Mouse (Mus musculus) hindbrain, postnatal 0 days (tissue): ENCODE data around the gene Tmprss7. TPM values are rescaled to one million over a fixed set of nuclear protein-coding genes. Genes with fewer than 3 reads are reported as not detected.

Source experiments
- ATAC-seq: fragments of 200-750 bp; cut with Nextera tagmentation; 2 replicates; pipeline ENCODE4 v1.8.0; 2017; ENCODE audit warnings: mild to moderate bottlenecking, moderate TSS enrichment, moderate library complexity
- DNase-seq: peaks from one replicate; pipeline ENCODE4 v3.0.0-alpha.2; 2015; ENCODE audit warnings: low spot score
- H3K27ac ChIP-seq: fragments of 300-500 bp; sonication (generic); 2 replicates; pipeline ENCODE4 v1.5.1; 2014; ENCODE audit warnings: mild to moderate bottlenecking
- H3K27me3 ChIP-seq: fragments of 300-500 bp; sonication (generic); 2 replicates; pipeline ENCODE4 v1.6.1; 2014; ENCODE audit warnings: low read length, mixed read lengths; ENCODE audit not compliant: insufficient read depth
- H3K36me3 ChIP-seq: fragments of 300-500 bp; sonication (generic); 2 replicates; pipeline ENCODE4 v1.6.1; 2014; ENCODE audit warnings: low read length, mixed read lengths; ENCODE audit not compliant: insufficient read depth
- H3K4me1 ChIP-seq: fragments of 300-500 bp; sonication (generic); 2 replicates; pipeline ENCODE4 v1.6.1; 2014; ENCODE audit warnings: antibody characterized with exemption, low read length, mixed read lengths; ENCODE audit not compliant: insufficient read depth
- H3K4me2 ChIP-seq: fragments of 300-500 bp; sonication (generic); 2 replicates; pipeline ENCODE4 v1.6.1; 2014; ENCODE audit warnings: low read depth, mild to moderate bottlenecking, low read length, moderate library complexity, mixed read lengths
- H3K4me3 ChIP-seq: fragments of 300-500 bp; sonication (generic); 2 replicates; pipeline ENCODE4 v1.5.1; 2014; ENCODE audit warnings: low read length
- H3K9ac ChIP-seq: fragments of 300-500 bp; sonication (generic); replicated peaks from 2 replicates; pipeline ENCODE4 v1.6.1; 2014; ENCODE audit warnings: mild to moderate bottlenecking, low read length, moderate library complexity, mixed read lengths
- H3K9me3 ChIP-seq: fragments of 300-500 bp; sonication (generic); 2 replicates; pipeline ENCODE4 v1.6.1; 2016; ENCODE audit warnings: low read length, mixed read lengths
- CTCF ChIP-seq: IDR thresholded peaks from 2 replicates; pipeline ENCODE4 v1.5.1; 2016; ENCODE audit warnings: antibody characterized with exemption, control low read depth, low read depth
- WGBS: fragments of 180-500 bp; shearing (Covaris S2); extraction: QIAGEN DNeasy Blood & Tissue Kit; methylation state at CpG from one replicate; pipeline ENCODE4 v1.1.7; 2014; 5-methylcytosine and 5-hydroxymethylcytosine counted together
- polyA plus RNA-seq: library from polyadenylated mRNA; unstranded; fragments of >200 nt; fragmentation: Nextera tagmentation; extraction: Ambion mirVana; gene quantifications from 2 replicates; pipeline ENCODE4 v1.2.1, GENCODE M21; 2015
- total RNA-seq: library from RNA; depleted of rRNA; stranded (reverse); fragments of >200 nt; gene quantifications from 2 replicates; pipeline ENCODE4 v1.2.3, GENCODE M21; 2014

Tmprss7 gene
- total and polyA plus RNA-seq, 2 experiments from 2014 or later = 0.59 to 0.73 TPM

- Histone ChIP-seq H3K27ac (no peak overlapping the region), H3K36me3 (no peaks in the 10 kb centered on the region), H3K4me3 (no peak overlapping the region), H3K4me2 (no peak overlapping the region), H3K27me3 (no peaks in the 10 kb centered on the region), H3K9me3 (no peaks in the 10 kb centered on the region), H3K4me1 (no peaks in the 10 kb centered on the region), H3K9ac (no peak overlapping the region)
- 88% methylated on average over 2 of the region's 2 CpGs for WGBS
- no peak for ATAC-seq
- DNase-seq = no peak
- no peak for TF ChIP-seq CTCF
These were observed 57.6 kb downstream of the Tmprss7 start for GRCm38 (mm10) chr16:45635826-45636225.

GRCm38 (mm10) chr16:45632420-45632819, 61.0 kb downstream of the Tmprss7 start:
- no peak for TF ChIP-seq CTCF
- 74% methylated on average over 4 of the region's 4 CpGs for WGBS
- no peak overlapping the region for H3K4me2 ChIP-seq

GRCm38 (mm10) chr16:45630347-45630960, 63.0 kb downstream of the Tmprss7 start:
- TF ChIP-seq CTCF = peak; percentile 84
- WGBS = 56% methylated on average over 5 of the region's 5 CpGs
- Histone ChIP-seq H3K27me3 (no peaks in the 10 kb centered on the region), H3K9me3 (no peaks in the 10 kb centered on the region), H3K4me2 (no peak overlapping the region), H3K4me3 (no peak overlapping the region), H3K36me3 (no peaks in the 10 kb centered on the region), H3K4me1 (no peaks in the 10 kb centered on the region), H3K9ac (no peak overlapping the region), H3K27ac (no peak overlapping the region)
- DNase-seq (peak; percentile 87), ATAC-seq (peak; percentile 85)

More at GRCm38 (mm10) chr16:45632420-45632819, 61.0 kb downstream of the Tmprss7 start:
- Histone ChIP-seq H3K4me3 (no peak overlapping the region), H3K27me3 (no peaks in the 10 kb centered on the region), H3K9me3 (no peaks in the 10 kb centered on the region), H3K36me3 (no peaks in the 10 kb centered on the region), H3K4me1 (no peaks in the 10 kb centered on the region), H3K9ac (no peak overlapping the region), H3K27ac (no peak overlapping the region)
- ATAC-seq = no peak
- DNase-seq = no peak

- Histone ChIP-seq H3K36me3 (no peaks in the 10 kb centered on the region), H3K4me2 (no peak overlapping the region), H3K4me1 (no peaks in the 10 kb centered on the region), H3K27me3 (no peaks in the 10 kb centered on the region), H3K27ac (no peak overlapping the region), H3K9ac (no peak overlapping the region), H3K4me3 (no peak overlapping the region), H3K9me3 (no peaks in the 10 kb centered on the region)
- TF ChIP-seq CTCF = no peak
- ATAC-seq (no peak), DNase-seq (no peak)
- WGBS = 74% methylated on average over 8 of the region's 8 CpGs
These were observed 63.9 kb downstream of the Tmprss7 start for GRCm38 (mm10) chr16:45629497-45630105.

- H3K9ac ChIP-seq = no peak overlapping the region
- DNase-seq (no peak), ATAC-seq (no peak)
- TF ChIP-seq CTCF = no peak
- no peaks in the 10 kb centered on the region for H3K36me3 ChIP-seq
- H3K27ac ChIP-seq = no peak overlapping the region
- no peaks in the 10 kb centered on the region for H3K9me3 ChIP-seq
- WGBS = 86% methylated on average over 2 of the region's 2 CpGs
- no peaks in the 10 kb centered on the region for H3K4me1 ChIP-seq
- H3K4me2 ChIP-seq = no peak overlapping the region
- no peaks in the 10 kb centered on the region for H3K27me3 ChIP-seq
- no peak overlapping the region for H3K4me3 ChIP-seq
These were observed 68.1 kb downstream of the Tmprss7 start for GRCm38 (mm10) chr16:45625342-45625741.

GRCm38 (mm10) chr16:45624791-45625190, 68.7 kb downstream of the Tmprss7 start:
- H3K9me3 ChIP-seq = no peaks in the 10 kb centered on the region
- DNase-seq (no peak), ATAC-seq (no peak)
- H3K4me2 ChIP-seq = no peak overlapping the region
- H3K27ac ChIP-seq = no peak overlapping the region
- H3K36me3 ChIP-seq = no peaks in the 10 kb centered on the region
- no peaks in the 10 kb centered on the region for H3K4me1 ChIP-seq
- TF ChIP-seq CTCF = no peak
- H3K4me3 ChIP-seq = no peak overlapping the region
- WGBS = 89% methylated on average over 2 of the region's 2 CpGs
- H3K27me3 ChIP-seq = no peaks in the 10 kb centered on the region
- no peak overlapping the region for H3K9ac ChIP-seq

- DNase-seq = no peak
- no peaks in the 10 kb centered on the region for H3K36me3 ChIP-seq
- ATAC-seq = no peak
- TF ChIP-seq CTCF = no peak
- H3K9ac ChIP-seq = no peak overlapping the region
- H3K27ac ChIP-seq = no peak overlapping the region
- H3K4me1 ChIP-seq = no peaks in the 10 kb centered on the region
- H3K9me3 ChIP-seq = no peaks in the 10 kb centered on the region
- H3K4me3 ChIP-seq = no peak overlapping the region
- WGBS = 88% methylated on average over 4 of the region's 4 CpGs
- no peaks in the 10 kb centered on the region for H3K27me3 ChIP-seq
- no peak overlapping the region for H3K4me2 ChIP-seq
These were observed 70.2 kb downstream of the Tmprss7 start for GRCm38 (mm10) chr16:45623230-45623629.
